In the genomic region with DNA sequence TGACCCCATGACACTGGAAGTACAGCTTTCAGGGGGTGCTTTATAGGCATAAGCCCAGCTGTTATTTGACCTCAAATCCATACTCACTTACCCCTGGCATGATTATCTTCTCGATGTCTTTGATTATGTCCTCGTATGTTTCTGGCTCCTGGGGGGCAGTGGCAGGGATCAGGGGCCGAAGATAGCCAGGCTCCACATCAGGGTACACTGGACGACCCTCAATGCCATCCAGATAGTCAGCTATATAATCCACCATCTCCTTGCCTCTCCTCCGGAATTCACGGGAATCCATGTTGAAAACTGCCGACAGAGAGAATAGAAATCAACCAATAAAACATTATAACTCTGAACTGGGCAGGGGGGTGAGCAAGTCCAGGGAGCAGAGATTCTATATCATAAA, we compare ENCODE assay signal across 12 mouse cellular contexts. TPM values are rescaled to one million over a fixed set of nuclear protein-coding genes. Genes with fewer than 3 reads are reported as not detected.
A peak's percentile ranks its signal among the peaks of the same experiment; 100 is the strongest.
DNase-seq lines count a peak whose midpoint lies in the region; ATAC-seq and TF ChIP-seq lines count a peak whose summit lies in the region.
"Had no signal": no experiment of that assay in that cellular context is flagged by ENCODE, and none has a peak within 500 bp of the region (broad histone marks: within the 10 kb centered on the region; RNA-seq: fewer than 3 reads in every experiment).

No protein-coding gene starts in this region.

- no peak for TF ChIP-seq CTCF in lung, embryonic 14.5 days (IDR thresholded peaks at IDR 0.05; ENCODE audit: low read depth)
- TF ChIP-seq CTCF in lung, postnatal 0 days (IDR thresholded peaks at IDR 0.05), result no peak

- no peak for ATAC-seq in heart, embryonic 12.5 days (ENCODE audit: insufficient number of reproducible peaks, low FRiP score)
- no peak for ATAC-seq in lung, embryonic 14.5 days (ENCODE audit: insufficient read depth)
- no peak for ATAC-seq in lung, postnatal 0 days
- no peak for ATAC-seq in embryonic facial prominence, embryonic 15.5 days (ENCODE audit: insufficient number of reproducible peaks, low FRiP score, low TSS enrichment, low read depth)
- ATAC-seq in stomach, embryonic 14.5 days (ENCODE audit: insufficient number of reproducible peaks, insufficient read depth, low FRiP score, low read depth), result no peak

- intact Hi-C loops in heart, postnatal 10 days (cut with DNase I), result no loop called here

- WGBS in heart, embryonic 12.5 days, result 78% methylated on average over 7 of the region's 7 CpGs
- WGBS in lung, embryonic 14.5 days, result 70% methylated on average over 7 of the region's 7 CpGs
- WGBS in lung, postnatal 0 days, result 83% methylated on average over 7 of the region's 7 CpGs
- WGBS in embryonic facial prominence, embryonic 15.5 days, result 70% methylated on average over 7 of the region's 7 CpGs
- WGBS in stomach, embryonic 14.5 days, result 73% methylated on average over 7 of the region's 7 CpGs

- peak overlapping the region; percentile 95 for H3K27ac ChIP-seq in heart, embryonic 12.5 days (ENCODE audit: poor library complexity, severe bottlenecking)
- H3K27ac ChIP-seq in lung, embryonic 14.5 days (ENCODE audit: low read depth), result peak overlapping the region; percentile 99
- no peak overlapping the region for H3K27ac ChIP-seq in lung, postnatal 0 days (ENCODE audit: low read length)
- H3K27ac ChIP-seq in embryonic facial prominence, embryonic 15.5 days (replicated peaks), result peak overlapping the region; percentile 98
- peak overlapping the region; percentile 96 for H3K27ac ChIP-seq in stomach, embryonic 14.5 days (ENCODE audit: low read length)
- H3K27ac ChIP-seq: kidney, postnatal 0 days had no signal

- peaks cover 65% of the 10 kb centered on the region for H3K4me1 ChIP-seq in heart, embryonic 12.5 days (replicated peaks)
- peaks cover 51% of the 10 kb centered on the region for H3K4me1 ChIP-seq in lung, embryonic 14.5 days (ENCODE audit: insufficient read depth)
- H3K4me1 ChIP-seq in lung, postnatal 0 days (ENCODE audit: insufficient read depth, low read depth, low read length), result peaks cover 10% of the 10 kb centered on the region; the same call in 1 of the 2 replicates
- H3K4me1 ChIP-seq in embryonic facial prominence, embryonic 15.5 days, result peaks cover 39% of the 10 kb centered on the region
- peaks cover 31% of the 10 kb centered on the region for H3K4me1 ChIP-seq in stomach, embryonic 14.5 days (ENCODE audit: control insufficient read depth, insufficient read depth, low read length)

- H3K9me3 ChIP-seq in heart, embryonic 12.5 days (replicated peaks), result no peaks in the 10 kb centered on the region
- H3K9me3 ChIP-seq in lung, embryonic 14.5 days (ENCODE audit: low read depth, low read length), result no peaks in the 10 kb centered on the region
- H3K9me3 ChIP-seq in lung, postnatal 0 days (ENCODE audit: low read length), result no peaks in the 10 kb centered on the region
- no peaks in the 10 kb centered on the region for H3K9me3 ChIP-seq in embryonic facial prominence, embryonic 15.5 days (replicated peaks)
- no peaks in the 10 kb centered on the region for H3K9me3 ChIP-seq in stomach, embryonic 14.5 days (ENCODE audit: control insufficient read depth, low read depth, low read length)

- no peak for TF ChIP-seq EP300 in lung, postnatal 0 days (IDR thresholded peaks at IDR 0.05)

- H3K9ac ChIP-seq in heart, embryonic 12.5 days, result no peak overlapping the region
- H3K9ac ChIP-seq in lung, embryonic 14.5 days, result no peak overlapping the region
- H3K9ac ChIP-seq in lung, postnatal 0 days (replicated peaks; ENCODE audit: low read depth), result no peak overlapping the region
- H3K9ac ChIP-seq in embryonic facial prominence, embryonic 15.5 days, result no peak overlapping the region
- no peak overlapping the region for H3K9ac ChIP-seq in stomach, embryonic 14.5 days (replicated peaks; ENCODE audit: low read depth, low read length)

- H3K4me2 ChIP-seq in heart, embryonic 12.5 days, result no peak overlapping the region
- no peak overlapping the region for H3K4me2 ChIP-seq in lung, embryonic 14.5 days
- H3K4me2 ChIP-seq in lung, postnatal 0 days (replicated peaks; ENCODE audit: low read depth, low read length), result no peak overlapping the region
- no peak overlapping the region for H3K4me2 ChIP-seq in embryonic facial prominence, embryonic 15.5 days (replicated peaks)
- H3K4me2 ChIP-seq in stomach, embryonic 14.5 days (replicated peaks; ENCODE audit: low read depth, low read length), result no peak overlapping the region

- H3K4me3 ChIP-seq in heart, embryonic 12.5 days, result no peak overlapping the region
- no peak overlapping the region for H3K4me3 ChIP-seq in lung, embryonic 14.5 days (ENCODE audit: low read depth, low read length)
- no peak overlapping the region for H3K4me3 ChIP-seq in lung, postnatal 0 days (ENCODE audit: low read depth, low read length)
- H3K4me3 ChIP-seq in embryonic facial prominence, embryonic 15.5 days (replicated peaks), result no peak overlapping the region
- no peak overlapping the region for H3K4me3 ChIP-seq in stomach, embryonic 14.5 days (ENCODE audit: low read depth, low read length)
- H3K4me3 ChIP-seq: erythroblast, embryonic 14.5 days; myocyte had no signal

- H3K36me3 ChIP-seq in heart, embryonic 12.5 days, result no peaks in the 10 kb centered on the region
- H3K36me3 ChIP-seq in lung, embryonic 14.5 days (ENCODE audit: insufficient read depth), result no peaks in the 10 kb centered on the region
- H3K36me3 ChIP-seq in lung, postnatal 0 days (ENCODE audit: insufficient read depth, low read length), result no peaks in the 10 kb centered on the region
- no peaks in the 10 kb centered on the region for H3K36me3 ChIP-seq in embryonic facial prominence, embryonic 15.5 days
- H3K36me3 ChIP-seq in stomach, embryonic 14.5 days (ENCODE audit: control insufficient read depth, insufficient read depth, low read length), result no peaks in the 10 kb centered on the region

- H3K27me3 ChIP-seq in heart, embryonic 12.5 days (replicated peaks), result no peaks in the 10 kb centered on the region
- H3K27me3 ChIP-seq in lung, embryonic 14.5 days (ENCODE audit: insufficient read depth, low read length), result no peaks in the 10 kb centered on the region
- H3K27me3 ChIP-seq in lung, postnatal 0 days (replicated peaks; ENCODE audit: insufficient read depth, low read length), result no peaks in the 10 kb centered on the region
- no peaks in the 10 kb centered on the region for H3K27me3 ChIP-seq in embryonic facial prominence, embryonic 15.5 days
- H3K27me3 ChIP-seq in stomach, embryonic 14.5 days (ENCODE audit: control insufficient read depth, insufficient read depth, low read length), result no peaks in the 10 kb centered on the region

- no peak for DNase-seq in heart, postnatal 10 days
- no peak for DNase-seq in lung, embryonic 14.5 days
- no peak for DNase-seq in lung, postnatal 0 days (ENCODE audit: low spot score)
- no peak for DNase-seq in thymus, adult 18-20 months
- DNase-seq in spleen, adult 12 weeks (ENCODE audit: low spot score), result no peak
- DNase-seq: lung, postnatal 14 days had no signal

RNA-seq across cellular contexts. Expression of a gene that starts 17.6 kb away (rescaled TPM):
- 51.8 and 55.2 TPM in 2 replicates for polyA plus RNA-seq in heart, embryonic 12.5 days (2016; fragmentation: Nextera tagmentation; extraction: Ambion mirVana)
- total RNA-seq in heart, postnatal 10 days (2021), result 10 to 100 TPM; 11.0 to 11.9 TPM
- polyA plus RNA-seq in lung, embryonic 14.5 days (2014; fragmentation: Nextera tagmentation; extraction: Ambion mirVana), result 13.1 and 13.4 TPM in 2 replicates
- 12.4 and 17.6 TPM in 2 replicates for polyA plus RNA-seq in lung, postnatal 0 days (2015; fragmentation: Nextera tagmentation; extraction: Ambion mirVana)
- 20.7 and 24.2 TPM in 2 replicates for polyA plus RNA-seq in embryonic facial prominence, embryonic 15.5 days (2015; fragmentation: Nextera tagmentation; extraction: Ambion mirVana)
- 36.7 and 47.2 TPM in 2 replicates for polyA plus RNA-seq in stomach, embryonic 14.5 days (2014; fragmentation: Nextera tagmentation; extraction: Ambion mirVana)
